Comparison of ENCODE assay signal across 17 mouse cellular contexts in the genomic region with DNA sequence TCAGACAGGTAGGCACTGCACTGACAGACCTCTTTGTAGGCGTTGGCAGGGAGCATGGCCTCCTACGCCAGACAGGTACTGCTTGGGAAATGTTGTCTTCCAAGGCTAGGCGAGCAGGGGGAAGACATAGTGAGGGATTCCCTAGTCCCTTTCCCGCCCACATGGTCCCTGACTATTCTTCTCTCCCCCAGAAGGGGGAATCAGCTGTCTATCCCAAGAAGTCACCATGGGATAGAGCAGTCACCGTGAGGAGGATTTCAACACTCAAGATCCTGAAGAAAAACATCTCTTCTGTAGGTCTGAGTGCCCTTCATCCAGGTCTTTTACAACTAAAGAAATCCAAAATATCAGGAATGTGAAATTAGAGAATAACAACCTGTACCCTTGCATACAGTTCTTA. TPM values are rescaled to one million over a fixed set of nuclear protein-coding genes. Genes with fewer than 3 reads are reported as not detected.
DNase-seq lines count a peak whose midpoint lies in the region; TF ChIP-seq lines count a peak whose summit lies in the region.
"Had no signal": no experiment of that assay in that cellular context is flagged by ENCODE, and none has a peak within 500 bp of the region (broad histone marks: within the 10 kb centered on the region; RNA-seq: fewer than 3 reads in every experiment).

No protein-coding gene starts in this region.

- no peak overlapping the region for H3K4me3 ChIP-seq in heart, adult 2 months
- H3K4me3 ChIP-seq in left cerebral cortex, adult 2 months = no peak overlapping the region
- H3K4me3 ChIP-seq in ES-Bruce4 (ENCODE audit: low read depth, low read length) = no peak overlapping the region
- H3K4me3 ChIP-seq: embryonic facial prominence, embryonic 10.5 days; liver, embryonic 13.5 days; neural tube, embryonic 12.5 days had no signal

- no peaks in the 10 kb centered on the region for H3K27me3 ChIP-seq in heart, adult 2 months (ENCODE audit: control insufficient read depth, insufficient read depth, low read length)
- H3K27me3 ChIP-seq in ES-Bruce4 (ENCODE audit: control insufficient read depth, insufficient read depth, low read length, poor library complexity, severe bottlenecking) = no peaks in the 10 kb centered on the region
- H3K27me3 ChIP-seq: neural tube, embryonic 12.5 days had no signal

- H3K27ac ChIP-seq in heart, adult 2 months = no peak overlapping the region
- H3K27ac ChIP-seq in left cerebral cortex, adult 2 months = no peak overlapping the region
- H3K27ac ChIP-seq in ES-Bruce4 (ENCODE audit: insufficient read depth, low read length) = no peak overlapping the region
- H3K27ac ChIP-seq: embryonic facial prominence, embryonic 10.5 days; liver, embryonic 13.5 days; neural tube, embryonic 12.5 days had no signal

- peak; percentile 68 for TF ChIP-seq CTCF in heart, adult 2 months (IDR thresholded peaks at IDR 0.05)
- TF ChIP-seq CTCF in left cerebral cortex, adult 2 months (IDR thresholded peaks at IDR 0.05) = peak; percentile 7; the same call in 1 of the 2 replicates
- TF ChIP-seq CTCF in ES-Bruce4 (IDR thresholded peaks at IDR 0.05; ENCODE audit: low read depth, low read length) = peak; percentile 20

- H3K9me3 ChIP-seq in ES-Bruce4 (replicated peaks; ENCODE audit: control insufficient read depth, insufficient read depth, low read length, poor library complexity, severe bottlenecking) = no peaks in the 10 kb centered on the region
- H3K9me3 ChIP-seq: embryonic facial prominence, embryonic 10.5 days; G1E; liver, embryonic 13.5 days; neural tube, embryonic 12.5 days had no signal

- no peak for DNase-seq in heart, adult 2 months
- no peak for DNase-seq in heart, postnatal 36 days
- no peak for DNase-seq in left cerebral cortex, adult 2 months (ENCODE audit: extremely low spot score in 1 of 2, low spot score in 2 of 2)
- DNase-seq in left cerebral cortex, postnatal 10 days (ENCODE audit: extremely low spot score in 1 of 2, low spot score in 2 of 2) = no peak
- peak; percentile 10 for DNase-seq in adipocyte (ENCODE audit: low spot score)
- DNase-seq in thymus, postnatal 14 days = no peak
- no peak for DNase-seq in kidney, postnatal 4 days
- DNase-seq: adrenal gland, adult 2 months; cerebellum, postnatal 25 days; kidney, adult 9 months; liver, embryonic 13.5 days; spleen, adult 18-20 months had no signal

- H3K9ac ChIP-seq in heart, adult 2 months (ENCODE audit: low read depth, low read length) = no peak overlapping the region
- no peak overlapping the region for H3K9ac ChIP-seq in ES-Bruce4 (ENCODE audit: low read depth, poor library complexity, severe bottlenecking)
- H3K9ac ChIP-seq: liver, embryonic 13.5 days; neural tube, embryonic 12.5 days had no signal

- no peaks in the 10 kb centered on the region; the same call in 1 of the 2 replicates for H3K4me1 ChIP-seq in heart, adult 2 months (ENCODE audit: control insufficient read depth, insufficient read depth, low read length)
- H3K4me1 ChIP-seq in ES-Bruce4 (ENCODE audit: control insufficient read depth, insufficient read depth, low read length) = peaks cover 3% of the 10 kb centered on the region
- H3K4me1 ChIP-seq: embryonic facial prominence, embryonic 10.5 days; liver, embryonic 13.5 days; neural tube, embryonic 12.5 days had no signal

- TF ChIP-seq EP300 in heart, adult 2 months (IDR thresholded peaks at IDR 0.05; ENCODE audit: insufficient read depth, low read depth, low read length) = no peak
- TF ChIP-seq EP300 in ES-Bruce4 (IDR thresholded peaks at IDR 0.05; ENCODE audit: insufficient read depth, low read depth, low read length) = no peak

- H3K79me2 ChIP-seq in heart, adult 2 months (replicated peaks; ENCODE audit: control insufficient read depth, insufficient read depth, low read length) = no peaks in the 10 kb centered on the region

- no peaks in the 10 kb centered on the region for H3K36me3 ChIP-seq in heart, adult 2 months (ENCODE audit: control insufficient read depth, insufficient read depth, low read length)
- no peaks in the 10 kb centered on the region for H3K36me3 ChIP-seq in ES-Bruce4 (ENCODE audit: control insufficient read depth, insufficient read depth, low read length, poor library complexity, severe bottlenecking)
- H3K36me3 ChIP-seq: embryonic facial prominence, embryonic 10.5 days; G1E; liver, embryonic 13.5 days; neural tube, embryonic 12.5 days had no signal

- intact Hi-C loops in heart, adult 2 months (cut with DNase I) = loop anchor here (1.0 to 5.0 kb wide), 2 partner anchors 80 to 90 kb away; no protein-coding TSS in a partner anchor
- intact Hi-C loops in heart, postnatal 36 days (cut with DNase I) = loop anchor here (1.0 kb wide), 1 partner anchor 81 kb away; no protein-coding TSS in a partner anchor
- intact Hi-C loops in left cerebral cortex, adult 2 months (cut with DNase I) = no loop called here
- intact Hi-C loops in left cerebral cortex, postnatal 10 days (cut with DNase I) = no loop called here

- 55% methylated on average over 5 of the region's 5 CpGs for WGBS in heart, adult 2 months

- no peak for TF ChIP-seq POLR2A in heart, adult 2 months (IDR thresholded peaks at IDR 0.05; ENCODE audit: insufficient read depth, low read depth, low read length)
- TF ChIP-seq POLR2A in ES-Bruce4 (IDR thresholded peaks at IDR 0.05; ENCODE audit: insufficient read depth, low read length) = no peak

RNA-seq across cellular contexts. Expression of gene Pcolce2, which starts 30.2 kb away (rescaled TPM):
- 10 to 100 TPM; 27.8 to 28.7 TPM for total RNA-seq in heart, adult 2 months (2021)
- polyA plus RNA-seq in heart, adult 2 months (2012; rRNA removed) = 3.0 and 3.9 TPM in 2 replicates
- total RNA-seq in heart, postnatal 36 days (2021) = 10 to 100 TPM; 30.9 to 38.1 TPM
- 1 to 10 TPM; 1.4 to 2.1 TPM for total RNA-seq in left cerebral cortex, adult 2 months (2021)
- 1 to 10 TPM; 1.9 to 2.0 TPM for total RNA-seq in left cerebral cortex, postnatal 10 days (2021)
- polyA plus RNA-seq in ES-Bruce4 (2011; ENCODE audit: insufficient read depth, insufficient read length, low read depth, missing spikeins) = 8.9 and 9.8 TPM in 2 replicates
- total RNA-seq: megakaryocyte-erythroid progenitor cell, adult 5-6 weeks had no signal
- polyA plus RNA-seq: G1E had no signal

RNA-seq across cellular contexts. Expression of gene Paqr9, which starts 47.7 kb away (rescaled TPM):
- total RNA-seq in heart, adult 2 months (2021) = 10 to 100 TPM; 38.5 to 42.5 TPM
- polyA plus RNA-seq in heart, adult 2 months (2012; rRNA removed) = 21.3 and 26.7 TPM in 2 replicates
- 10 to 100 TPM; 47.4 to 47.5 TPM for total RNA-seq in heart, postnatal 36 days (2021)
- 10 to 100 TPM; 35.8 to 36.2 TPM for total RNA-seq in left cerebral cortex, adult 2 months (2021)
- total RNA-seq in left cerebral cortex, postnatal 10 days (2021) = 10 to 100 TPM; 38.1 to 38.8 TPM
- 0.15 and 0.30 TPM in 2 replicates for polyA plus RNA-seq in ES-Bruce4 (2011; ENCODE audit: insufficient read depth, insufficient read length, low read depth, missing spikeins)
- polyA plus RNA-seq: G1E had no signal

Comparison
In these comparisons a context has a peak if more than half of its experiments do, and no peak if none do; other contexts are left out.
1. CTCF ChIP-seq: peak in every context shown above with its lines; median percentile 68 in heart, adult 2 months; 20 in ES-Bruce4; 7 in left cerebral cortex, adult 2 months.
2. RNA of gene Pcolce2, which starts 30.2 kb away (total RNA-seq): 30.9 to 38.1 TPM in heart, postnatal 36 days and 27.8 to 28.7 TPM in heart, adult 2 months; 1.4 to 2.1 TPM in left cerebral cortex, adult 2 months and 1.9 to 2.0 TPM in left cerebral cortex, postnatal 10 days; every median in the first group is over 4 times any median in the second.
3. intact Hi-C loops: an anchor here in heart, adult 2 months (1.0 to 5.0 kb wide) and heart, postnatal 36 days (1.0 kb wide); none called in left cerebral cortex, adult 2 months and left cerebral cortex, postnatal 10 days.